Comparison of ENCODE assay signal across 8 mouse cellular contexts in genomic region chr13:45962776-45963175, GRCm38 (mm10). TPM values are rescaled to one million over a fixed set of nuclear protein-coding genes. Genes with fewer than 3 reads are reported as not detected.
DNase-seq lines count a peak whose midpoint lies in the region; ATAC-seq and TF ChIP-seq lines count a peak whose summit lies in the region.

No protein-coding gene starts in this region.

- no peak for TF ChIP-seq POLR2A in kidney, adult 2 months (IDR thresholded peaks at IDR 0.05; ENCODE audit: low read depth, low read length)

- H3K9me3 ChIP-seq in hindbrain, embryonic 13.5 days = no peaks in the 10 kb centered on the region
- H3K9me3 ChIP-seq in midbrain, embryonic 16.5 days (replicated peaks; ENCODE audit: control insufficient read depth, low read length, poor library complexity, severe bottlenecking) = no peaks in the 10 kb centered on the region

- H3K4me2 ChIP-seq in hindbrain, embryonic 13.5 days = peak overlapping the region; percentile 87
- peak overlapping the region; percentile 78 for H3K4me2 ChIP-seq in midbrain, embryonic 16.5 days (ENCODE audit: low read length)

- peak overlapping the region; percentile 99 for H3K4me3 ChIP-seq in kidney, adult 2 months (ENCODE audit: insufficient read depth, low read depth, low read length)
- H3K4me3 ChIP-seq in hindbrain, embryonic 13.5 days = peak overlapping the region; percentile 90
- peak overlapping the region; percentile 94 for H3K4me3 ChIP-seq in midbrain, embryonic 16.5 days (ENCODE audit: low read depth, low read length)

- ATAC-seq in hindbrain, embryonic 13.5 days (ENCODE audit: low FRiP score) = no peak
- no peak for ATAC-seq in midbrain, embryonic 16.5 days
- no peak for ATAC-seq in erythroid progenitor cell, adult 5-6 weeks (replicated peaks; ENCODE audit: low FRiP score, poor library complexity, severe bottlenecking)

- 1% methylated on average over 5 of the region's 5 CpGs for WGBS in kidney, adult 2 months
- WGBS in hindbrain, embryonic 13.5 days = 8% methylated on average over 5 of the region's 5 CpGs
- WGBS in midbrain, embryonic 16.5 days = 4% methylated on average over 5 of the region's 5 CpGs

- no peak for DNase-seq in kidney, adult 2 months
- no peak for DNase-seq in kidney, adult 18-20 months
- peak; percentile 79 for DNase-seq in brain, adult 2 months (ENCODE audit: low read depth, low spot score)
- no peak for DNase-seq in adrenal gland, adult 18-20 months (ENCODE audit: low spot score in 2 of 2)
- DNase-seq in right cerebral cortex, postnatal 36 days (ENCODE audit: low spot score in 2 of 2) = no peak

- peaks cover 23% of the 10 kb centered on the region for H3K4me1 ChIP-seq in kidney, adult 2 months (ENCODE audit: control insufficient read depth, insufficient read depth, low read length)
- H3K4me1 ChIP-seq in hindbrain, embryonic 13.5 days (replicated peaks) = peaks cover 47% of the 10 kb centered on the region
- peaks cover 43% of the 10 kb centered on the region for H3K4me1 ChIP-seq in midbrain, embryonic 16.5 days (ENCODE audit: control insufficient read depth, insufficient read depth, low read length)

- H3K27me3 ChIP-seq in kidney, adult 2 months (replicated peaks; ENCODE audit: control insufficient read depth, insufficient read depth, low read length) = no peaks in the 10 kb centered on the region
- peaks cover 3% of the 10 kb centered on the region; the same call in 1 of the 2 replicates for H3K27me3 ChIP-seq in hindbrain, embryonic 13.5 days
- no peaks in the 10 kb centered on the region for H3K27me3 ChIP-seq in midbrain, embryonic 16.5 days (ENCODE audit: control insufficient read depth, insufficient read depth, low read depth, low read length)

- H3K27ac ChIP-seq in kidney, adult 2 months (ENCODE audit: insufficient read depth, low read depth, low read length) = peak overlapping the region; percentile 47; the same call in 1 of the 2 replicates
- H3K27ac ChIP-seq in hindbrain, embryonic 13.5 days = peak overlapping the region; percentile 98
- H3K27ac ChIP-seq in midbrain, embryonic 16.5 days (ENCODE audit: low read length) = peak overlapping the region; percentile 97

- H3K9ac ChIP-seq in hindbrain, embryonic 13.5 days = peak overlapping the region; percentile 97
- peak overlapping the region; percentile 99 for H3K9ac ChIP-seq in midbrain, embryonic 16.5 days (ENCODE audit: low read depth, low read length)

- no peaks in the 10 kb centered on the region; the same call in 1 of the 2 replicates for H3K36me3 ChIP-seq in kidney, adult 2 months (ENCODE audit: control insufficient read depth, insufficient read depth, low read length)
- H3K36me3 ChIP-seq in hindbrain, embryonic 13.5 days = no peaks in the 10 kb centered on the region
- H3K36me3 ChIP-seq in midbrain, embryonic 16.5 days (ENCODE audit: control insufficient read depth, insufficient read depth, low read length) = no peaks in the 10 kb centered on the region

- TF ChIP-seq CTCF in kidney, adult 2 months (conservative IDR thresholded peaks at IDR 0.05; ENCODE audit: insufficient read depth, insufficient read length, low read depth, low read length) = no peak

RNA-seq across cellular contexts. Expression of gene Atxn1, which starts 2.0 kb away (rescaled TPM):
- 15.0 and 17.9 TPM in 2 replicates for polyA plus RNA-seq in kidney, adult 2 months (2012; rRNA removed)
- polyA plus RNA-seq in hindbrain, embryonic 13.5 days (2015; fragmentation: Nextera tagmentation; extraction: Ambion mirVana) = 7.5 and 8.1 TPM in 2 replicates
- polyA plus RNA-seq in midbrain, embryonic 16.5 days (2015; fragmentation: Nextera tagmentation; extraction: Ambion mirVana) = 10.4 and 10.8 TPM in 2 replicates
- 10 to 100 TPM; 27.4 to 30.4 TPM for total RNA-seq in adrenal gland, adult 18-20 months (2021)
- total RNA-seq in erythroid progenitor cell, adult 5-6 weeks (2015; ENCODE audit: low replicate concordance) = 4.3 and 30.2 TPM in 2 replicates
- total RNA-seq in erythroid progenitor cell, adult 5-6 weeks (2017; ENCODE audit: low replicate concordance) = 3.6 and 7.2 TPM in 2 replicates

Comparison
In these comparisons a context has a peak if more than half of its experiments do, and no peak if none do; other contexts are left out.
1. H3K27ac ChIP-seq: peak in every context shown above with its lines; median percentile 98 in hindbrain, embryonic 13.5 days; 97 in midbrain, embryonic 16.5 days; 47 in kidney, adult 2 months.